Mouse (Mus musculus) forebrain, postnatal 0 days (tissue): ENCODE measurements around the gene Parp16. TPM values are rescaled to one million over a fixed set of nuclear protein-coding genes. Genes with fewer than 3 reads are reported as not detected.
A peak's percentile ranks its signal among the peaks of the same experiment; 100 is the strongest.
"Not testable (repeated sequence)": the region's sequence is repeated elsewhere in the genome, so short reads cannot be mapped to it uniquely, and the experiment has no call there.

ENCODE experiments used
- ATAC-seq: fragments of 200-750 bp; cut with Nextera tagmentation; 2 replicates; pipeline ENCODE4 v1.8.0; 2017; ENCODE audit warnings: mild to moderate bottlenecking, moderate library complexity
- DNase-seq: peaks from one replicate; pipeline ENCODE4 v3.0.0-alpha.2; 2015
- H3K27ac ChIP-seq: fragments of 300-500 bp; sonication (generic); 2 replicates; pipeline ENCODE4 v1.5.1; 2014; ENCODE audit warnings: low read depth, mild to moderate bottlenecking, antibody characterized with exemption, low read length, moderate library complexity, mixed read lengths
- H3K27me3 ChIP-seq: fragments of 300-500 bp; sonication (generic); 2 replicates; pipeline ENCODE4 v1.6.1; 2014; ENCODE audit warnings: mild to moderate bottlenecking, low read length, mixed read lengths; ENCODE audit not compliant: insufficient read depth
- H3K36me3 ChIP-seq: fragments of 300-500 bp; sonication (generic); 2 replicates; pipeline ENCODE4 v1.6.1; 2014; ENCODE audit warnings: mild to moderate bottlenecking, moderate library complexity; ENCODE audit not compliant: insufficient read depth
- H3K4me1 ChIP-seq: fragments of 300-500 bp; sonication (generic); 2 replicates; pipeline ENCODE4 v1.6.1; 2014; ENCODE audit warnings: antibody characterized with exemption; ENCODE audit not compliant: insufficient read depth
- H3K4me2 ChIP-seq: fragments of 300-500 bp; sonication (generic); 2 replicates; pipeline ENCODE4 v1.6.1; 2014; ENCODE audit warnings: low read depth, mild to moderate bottlenecking, moderate library complexity
- H3K4me3 ChIP-seq: fragments of 300-500 bp; sonication (generic); 2 replicates; pipeline ENCODE4 v1.5.1; 2014; ENCODE audit warnings: low read depth, low read length, mixed read lengths
- H3K9ac ChIP-seq: fragments of 300-500 bp; sonication (generic); 2 replicates; pipeline ENCODE4 v1.6.1; 2014; ENCODE audit warnings: mild to moderate bottlenecking
- H3K9me3 ChIP-seq: fragments of 300-500 bp; sonication (generic); 2 replicates; pipeline ENCODE4 v1.6.1; 2016; ENCODE audit warnings: low read length
- CTCF ChIP-seq: sonication (generic); IDR thresholded peaks from 2 replicates; pipeline ENCODE4 v1.5.1; 2016; ENCODE audit warnings: antibody characterized with exemption, control low read depth, low read depth
- WGBS: fragments of 180-500 bp; shearing (Covaris S2); extraction: QIAGEN DNeasy Blood & Tissue Kit; methylation state at CpG from one replicate; pipeline ENCODE4 v1.1.7; 2014; 5-methylcytosine and 5-hydroxymethylcytosine counted together
- polyA plus RNA-seq: library from polyadenylated mRNA; unstranded; fragments of >200 nt; fragmentation: Nextera tagmentation; extraction: Ambion mirVana; gene quantifications from 2 replicates; pipeline ENCODE4 v1.2.1, GENCODE M21; 2015
- total RNA-seq: library from RNA; depleted of rRNA; stranded (reverse); fragments of >200 nt; gene quantifications from 2 replicates; pipeline ENCODE4 v1.2.3, GENCODE M21; 2014

The Parp16 gene
- total and polyA plus RNA-seq, 2 experiments from 2014 or later, result 6.1 to 6.7 TPM

- TF ChIP-seq CTCF, result peak; percentile 42
- not testable (repeated sequence) for H3K4me2 ChIP-seq, H3K27ac ChIP-seq, H3K9me3 ChIP-seq, DNase-seq, H3K4me1 ChIP-seq, H3K27me3 ChIP-seq, H3K36me3 ChIP-seq, ATAC-seq, H3K4me3 ChIP-seq, H3K9ac ChIP-seq
- 41% methylated on average over 3 of the region's 3 CpGs for WGBS
Measured at GRCm38 (mm10) chr9:65220398-65220797, 25.2 kb downstream of the Parp16 start.

- ATAC-seq (no peak), DNase-seq (no peak)
- Histone ChIP-seq H3K36me3 (no peaks in the 10 kb centered on the region), H3K27me3 (no peaks in the 10 kb centered on the region), H3K9ac (no peak overlapping the region), H3K27ac (no peak overlapping the region), H3K4me2 (no peak overlapping the region), H3K9me3 (no peaks in the 10 kb centered on the region), H3K4me1 (no peaks in the 10 kb centered on the region), H3K4me3 (no peak overlapping the region)
- 74% methylated on average over 6 of the region's 6 CpGs for WGBS
- TF ChIP-seq CTCF, result no peak
Measured at GRCm38 (mm10) chr9:65223927-65224326, 28.8 kb downstream of the Parp16 start.

GRCm38 (mm10) chr9:65225795-65226194 is 30.6 kb downstream of the Parp16 start:
- DNase-seq, result peak; percentile 46
- Histone ChIP-seq H3K9ac (no peak overlapping the region), H3K4me2 (no peak overlapping the region), H3K27me3 (no peaks in the 10 kb centered on the region), H3K4me3 (no peak overlapping the region), H3K27ac (no peak overlapping the region), H3K4me1 (no peaks in the 10 kb centered on the region), H3K36me3 (peaks cover 8% of the 10 kb centered on the region), H3K9me3 (no peaks in the 10 kb centered on the region)
- ATAC-seq, result no peak
- WGBS, result 25% methylated on average over 4 of the region's 4 CpGs
- peak; percentile 68 for TF ChIP-seq CTCF

DNA sequence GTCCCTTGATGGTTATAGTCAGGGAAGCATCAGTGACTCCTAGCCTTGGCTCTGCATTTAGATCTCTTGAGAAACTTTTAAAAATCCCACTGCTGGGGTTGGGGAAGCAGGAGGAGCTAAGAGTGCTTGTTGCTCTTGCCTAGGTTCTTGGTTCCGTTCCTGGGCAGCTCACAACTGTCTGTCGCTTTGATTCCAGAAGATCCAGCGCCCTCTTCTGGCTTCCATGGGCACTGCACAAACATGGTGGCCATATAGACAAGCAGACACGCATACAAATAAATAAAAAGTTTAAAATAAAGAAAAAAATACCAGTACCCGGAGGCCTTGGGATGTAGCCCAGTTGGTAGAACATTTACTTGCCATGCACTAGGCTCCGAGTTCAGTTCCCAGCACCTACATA is 35.1 kb downstream of the Parp16 start:
- Histone ChIP-seq H3K36me3 (peaks cover 8% of the 10 kb centered on the region), H3K9me3 (no peaks in the 10 kb centered on the region), H3K4me1 (no peaks in the 10 kb centered on the region), H3K4me2 (no peak overlapping the region), H3K27ac (no peak overlapping the region), H3K9ac (no peak overlapping the region), H3K4me3 (no peak overlapping the region), H3K27me3 (no peaks in the 10 kb centered on the region)
- ATAC-seq, result no peak
- WGBS, result 71% methylated on average over 6 of the region's 6 CpGs
- DNase-seq, result no peak
- no peak for TF ChIP-seq CTCF

- DNase-seq, result no peak
- no peaks in the 10 kb centered on the region for H3K27me3 ChIP-seq
- no peak overlapping the region for H3K4me3 ChIP-seq
- no peak for TF ChIP-seq CTCF
- WGBS, result 67% methylated on average over 8 of the region's 8 CpGs
- no peak overlapping the region for H3K4me2 ChIP-seq
- no peak overlapping the region for H3K27ac ChIP-seq
- no peak for ATAC-seq
- H3K36me3 ChIP-seq, result peaks cover 8% of the 10 kb centered on the region
- H3K9me3 ChIP-seq, result no peaks in the 10 kb centered on the region
- H3K9ac ChIP-seq, result no peak overlapping the region
- no peaks in the 10 kb centered on the region for H3K4me1 ChIP-seq
Measured at GRCm38 (mm10) chr9:65231284-65231683, 36.1 kb downstream of the Parp16 start.

GRCm38 (mm10) chr9:65233243-65233985 is 38.3 kb downstream of the Parp16 start:
- DNase-seq (no peak), ATAC-seq (no peak)
- Histone ChIP-seq H3K36me3 (peaks cover 8% of the 10 kb centered on the region), H3K9me3 (no peaks in the 10 kb centered on the region), H3K4me2 (no peak overlapping the region), H3K9ac (no peak overlapping the region), H3K27ac (no peak overlapping the region), H3K27me3 (no peaks in the 10 kb centered on the region), H3K4me1 (no peaks in the 10 kb centered on the region), H3K4me3 (no peak overlapping the region)
- TF ChIP-seq CTCF, result no peak
- WGBS, result 91% methylated on average over 9 of the region's 9 CpGs

DNA sequence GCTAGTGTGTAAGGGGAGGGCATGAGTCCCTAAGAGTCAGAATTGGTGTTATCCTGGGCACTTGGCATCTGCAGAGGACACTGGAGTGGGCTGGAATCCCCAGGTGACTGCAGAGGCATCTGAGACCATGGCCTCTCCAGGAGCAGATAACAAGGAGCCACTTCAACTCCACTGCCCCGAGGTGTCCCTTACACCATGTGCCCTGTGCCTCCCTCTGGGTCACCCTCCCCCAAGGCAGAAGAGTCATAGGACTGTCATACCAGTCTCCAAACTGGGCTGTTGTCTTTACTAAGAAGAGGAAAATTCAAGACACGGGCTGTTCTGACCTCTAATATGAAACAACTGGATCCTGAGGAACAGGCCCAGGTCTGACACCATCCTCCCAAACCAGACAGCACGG is 39.6 kb downstream of the Parp16 start:
- WGBS, result 87% methylated on average over 3 of the region's 3 CpGs
- no peak overlapping the region for H3K27ac ChIP-seq
- H3K9ac ChIP-seq, result no peak overlapping the region
- H3K27me3 ChIP-seq, result no peaks in the 10 kb centered on the region
- H3K4me1 ChIP-seq, result no peaks in the 10 kb centered on the region
- no peaks in the 10 kb centered on the region for H3K9me3 ChIP-seq
- peaks cover 7% of the 10 kb centered on the region for H3K36me3 ChIP-seq
- TF ChIP-seq CTCF, result no peak
- H3K4me3 ChIP-seq, result no peak overlapping the region
- DNase-seq (no peak), ATAC-seq (no peak)
- no peak overlapping the region for H3K4me2 ChIP-seq
